Mouse (Mus musculus): ENCODE results near the gene Carnmt1.
A peak's percentile ranks its signal among the peaks of the same experiment; 100 is the strongest.

Carnmt1 gene

GRCm38 (mm10) chr19:18670608-18671007, at the start of gene Carnmt1:
Gene Carnmt1 (plus strand): TSS chr19:18670764.
- peak; percentile 94 for DNase-seq (ENCODE audit: low spot score)

- no peak for DNase-seq (ENCODE audit: low spot score)
Measured at GRCm38 (mm10) chr19:18623894-18624293, 46.7 kb upstream of the Carnmt1 start.

GRCm38 (mm10) chr19:18629589-18629988, 41.0 kb upstream of the Carnmt1 start:
- DNase-seq (ENCODE audit: low spot score): no peak

- DNase-seq (ENCODE audit: low spot score): no peak
Measured at GRCm38 (mm10) chr19:18630221-18631119, 40.1 kb upstream of the Carnmt1 start.

- DNase-seq (ENCODE audit: low spot score): no peak
Measured at GRCm38 (mm10) chr19:18631161-18631643, 39.4 kb upstream of the Carnmt1 start.

- DNase-seq (ENCODE audit: low spot score): peak; percentile 78
Measured at GRCm38 (mm10) chr19:18631644-18632219, 38.8 kb upstream of the Carnmt1 start, which contains the start of the genes Ostf1 and Nmrk1. Gene Ostf1 (minus strand): TSS chr19:18631823. Gene Nmrk1 (plus strand): TSS chr19:18631950.

GRCm38 (mm10) chr19:18632231-18633185, 38.1 kb upstream of the Carnmt1 start:
- no peak for DNase-seq (ENCODE audit: low spot score)

GRCm38 (mm10) chr19:18637954-18638353, 32.6 kb upstream of the Carnmt1 start:
- no peak for DNase-seq (ENCODE audit: low spot score)

GRCm38 (mm10) chr19:18638949-18639348, 31.6 kb upstream of the Carnmt1 start:
- no peak for DNase-seq (ENCODE audit: low spot score)

- DNase-seq (ENCODE audit: low spot score): no peak
Measured at GRCm38 (mm10) chr19:18639552-18639951, 31.0 kb upstream of the Carnmt1 start.

GRCm38 (mm10) chr19:18641001-18641400, 29.6 kb upstream of the Carnmt1 start:
- DNase-seq (ENCODE audit: low spot score): no peak

GRCm38 (mm10) chr19:18643411-18643810, 27.2 kb upstream of the Carnmt1 start:
- DNase-seq (ENCODE audit: low spot score): no peak

GRCm38 (mm10) chr19:18644084-18644483, 26.5 kb upstream of the Carnmt1 start:
- DNase-seq (ENCODE audit: low spot score): no peak

GRCm38 (mm10) chr19:18646397-18646796, 24.2 kb upstream of the Carnmt1 start:
- no peak for DNase-seq (ENCODE audit: low spot score)

GRCm38 (mm10) chr19:18646853-18647420, 23.6 kb upstream of the Carnmt1 start:
- DNase-seq (ENCODE audit: low spot score): no peak

GRCm38 (mm10) chr19:18647775-18648557, 22.6 kb upstream of the Carnmt1 start:
- DNase-seq (ENCODE audit: low spot score): no peak

GRCm38 (mm10) chr19:18648558-18648945, 22.0 kb upstream of the Carnmt1 start:
- no peak for DNase-seq (ENCODE audit: low spot score)

- DNase-seq (ENCODE audit: low spot score): no peak
Measured at GRCm38 (mm10) chr19:18649955-18650354, 20.6 kb upstream of the Carnmt1 start.

- no peak for DNase-seq (ENCODE audit: low spot score)
Measured at GRCm38 (mm10) chr19:18650473-18650872, 20.1 kb upstream of the Carnmt1 start.

GRCm38 (mm10) chr19:18652592-18652991, 18.0 kb upstream of the Carnmt1 start:
- DNase-seq (ENCODE audit: low spot score): no peak

GRCm38 (mm10) chr19:18653058-18653457, 17.5 kb upstream of the Carnmt1 start:
- no peak for DNase-seq (ENCODE audit: low spot score)

All from layer of hippocampus, adult 9-10 months (tissue).